Mouse (Mus musculus): ENCODE results near the gene Pigl.
A peak's percentile ranks its signal among the peaks of the same experiment; 100 is the strongest.
"Not testable (repeated sequence)": the region's sequence is repeated elsewhere in the genome, so short reads cannot be mapped to it uniquely, and the experiment has no call there.

The Pigl gene

GRCm38 (mm10) chr11:62467289-62467688 lies 9.0 kb downstream of the Pigl start:
- not testable (repeated sequence) for DNase-seq (ENCODE audit: low spot score)

GRCm38 (mm10) chr11:62470451-62470850 lies 12.2 kb downstream of the Pigl start:
- peak; percentile 35 for DNase-seq (ENCODE audit: low spot score)

GRCm38 (mm10) chr11:62473516-62473915 lies 15.3 kb downstream of the Pigl start:
- DNase-seq (ENCODE audit: low spot score), result no peak

- DNase-seq (ENCODE audit: low spot score), result no peak
Measured at GRCm38 (mm10) chr11:62476156-62476555, 17.9 kb downstream of the Pigl start.

- no peak for DNase-seq (ENCODE audit: low spot score)
Measured at GRCm38 (mm10) chr11:62478931-62479330, 20.7 kb downstream of the Pigl start.

- no peak for DNase-seq (ENCODE audit: low spot score)
Measured at GRCm38 (mm10) chr11:62479581-62479980, 21.3 kb downstream of the Pigl start.

GRCm38 (mm10) chr11:62486949-62487348 lies 28.7 kb downstream of the Pigl start:
- no peak for DNase-seq (ENCODE audit: low spot score)

- DNase-seq (ENCODE audit: low spot score), result no peak
Measured at GRCm38 (mm10) chr11:62487540-62488350, 29.5 kb downstream of the Pigl start.

- DNase-seq (ENCODE audit: low spot score), result no peak
Measured at GRCm38 (mm10) chr11:62493701-62494100, 35.4 kb downstream of the Pigl start.

- DNase-seq (ENCODE audit: low spot score), result peak; percentile 92
Measured at GRCm38 (mm10) chr11:62494754-62495275, 36.6 kb downstream of the Pigl start.

- DNase-seq (ENCODE audit: low spot score), result peak; percentile 80
Measured at GRCm38 (mm10) chr11:62495276-62495801, 37.1 kb downstream of the Pigl start.

- DNase-seq (ENCODE audit: low spot score), result peak; percentile 26
Measured at GRCm38 (mm10) chr11:62496151-62496715, 38.0 kb downstream of the Pigl start.

GRCm38 (mm10) chr11:62497181-62497580 lies 38.9 kb downstream of the Pigl start:
- DNase-seq (ENCODE audit: low spot score), result no peak

- DNase-seq (ENCODE audit: low spot score), result no peak
Measured at GRCm38 (mm10) chr11:62498802-62499201, 40.5 kb downstream of the Pigl start.

- no peak for DNase-seq (ENCODE audit: low spot score)
Measured at GRCm38 (mm10) chr11:62500529-62500928, 42.3 kb downstream of the Pigl start.

GRCm38 (mm10) chr11:62507683-62508082 lies 49.4 kb downstream of the Pigl start:
- DNase-seq (ENCODE audit: low spot score), result no peak

- DNase-seq (ENCODE audit: low spot score), result not testable (repeated sequence)
Measured at GRCm38 (mm10) chr11:62508365-62508764, 50.1 kb downstream of the Pigl start.

- DNase-seq (ENCODE audit: low spot score), result not testable (repeated sequence)
Measured at GRCm38 (mm10) chr11:62508816-62509215, 50.6 kb downstream of the Pigl start.

- no peak for DNase-seq (ENCODE audit: low spot score)
Measured at GRCm38 (mm10) chr11:62509571-62509970, 51.3 kb downstream of the Pigl start.

- no peak for DNase-seq (ENCODE audit: low spot score)
Measured at GRCm38 (mm10) chr11:62510956-62511355, 52.7 kb downstream of the Pigl start.

GRCm38 (mm10) chr11:62511444-62512202 lies 53.4 kb downstream of the Pigl start:
- no peak for DNase-seq (ENCODE audit: low spot score)

GRCm38 (mm10) chr11:62512529-62513080 lies 54.3 kb downstream of the Pigl start:
- DNase-seq (ENCODE audit: low spot score), result no peak
